Mouse (Mus musculus) intestine, embryonic 14.5 days (tissue): ENCODE measurements around the gene Rhox4f. TPM values are rescaled to one million over a fixed set of nuclear protein-coding genes. Genes with fewer than 3 reads are reported as not detected.

Experiments used
- polyA plus RNA-seq: library from polyadenylated mRNA; unstranded; fragments of >200 nt; fragmentation: Nextera tagmentation; extraction: Ambion mirVana; gene quantifications from 2 replicates; pipeline ENCODE4 v1.2.1, GENCODE M21; 2014

The Rhox4f gene
- polyA plus RNA-seq, 1 experiment from 2014 or later, result not detected

Other genes starting within 250 kb of the Rhox4f start
- not detected in 2 replicates for gene Rhox3a2, start 227.7 kb downstream of the Rhox4f start, polyA plus RNA-seq
- gene Rhox4a2, start 216.9 kb downstream of the Rhox4f start, polyA plus RNA-seq, result not detected in 2 replicates
- not detected in 2 replicates for gene Rhox2b, start 195.6 kb downstream of the Rhox4f start, polyA plus RNA-seq
- not detected in 2 replicates for gene Rhox4b, start 175.2 kb downstream of the Rhox4f start, polyA plus RNA-seq
- not detected in 2 replicates for gene Rhox2c, start 154.0 kb downstream of the Rhox4f start, polyA plus RNA-seq
- not detected in 2 replicates for gene Rhox3c, start 149.1 kb downstream of the Rhox4f start, polyA plus RNA-seq
- not detected in 2 replicates for gene Rhox4c, start 127.4 kb downstream of the Rhox4f start, polyA plus RNA-seq
- not detected in 2 replicates for gene Rhox2d, start 114.3 kb downstream of the Rhox4f start, polyA plus RNA-seq
- gene Rhox4d, start 93.3 kb downstream of the Rhox4f start, polyA plus RNA-seq, result 0.13 TPM in 1 of 2 replicates, not detected in the other
- gene Rhox2e, start 77.3 kb downstream of the Rhox4f start, polyA plus RNA-seq, result not detected in 2 replicates
- gene Rhox3e, start 65.7 kb downstream of the Rhox4f start, polyA plus RNA-seq, result not detected in 2 replicates
- not detected in 2 replicates for gene Rhox4e, start 50.3 kb downstream of the Rhox4f start, polyA plus RNA-seq
- 0.23 TPM in 1 of 2 replicates, not detected in the other for gene Rhox2f, start 36.3 kb downstream of the Rhox4f start, polyA plus RNA-seq
- gene Rhox3f, start 26.7 kb downstream of the Rhox4f start, polyA plus RNA-seq, result not detected in 2 replicates
- not detected in 2 replicates for gene Rhox3g, start 20.9 kb upstream of the Rhox4f start, polyA plus RNA-seq
- gene Rhox2g, start 35.8 kb upstream of the Rhox4f start, polyA plus RNA-seq, result not detected in 2 replicates
- gene Rhox4g, start 43.6 kb upstream of the Rhox4f start, polyA plus RNA-seq, result not detected in 2 replicates
- not detected in 2 replicates for gene Rhox3h, start 61.1 kb upstream of the Rhox4f start, polyA plus RNA-seq
- gene Rhox2h, start 65.6 kb upstream of the Rhox4f start, polyA plus RNA-seq, result not detected in 2 replicates
- gene Rhox5, start 197.1 kb upstream of the Rhox4f start, polyA plus RNA-seq, result 3.9 and 4.0 TPM in 2 replicates
- not detected in 2 replicates for gene Rhox6, start 219.2 kb upstream of the Rhox4f start, polyA plus RNA-seq
- not detected in 2 replicates for gene Rhox7a, start 224.0 kb upstream of the Rhox4f start, polyA plus RNA-seq